Mouse (Mus musculus): ENCODE measurements around the gene Ppard.

Gene Ppard

GRCm38 (mm10) chr17:28335267-28335666 is 102.8 kb downstream of the Ppard start:
- DNase-seq (ENCODE audit: low spot score in 2 of 2) = no peak

- no peak for DNase-seq (ENCODE audit: low spot score in 2 of 2)
These were observed 105.0 kb downstream of the Ppard start for GRCm38 (mm10) chr17:28337547-28337946.

- DNase-seq (ENCODE audit: low spot score in 2 of 2) = no peak
These were observed 108.1 kb downstream of the Ppard start for GRCm38 (mm10) chr17:28340578-28340977.

GRCm38 (mm10) chr17:28341091-28341490 is 108.6 kb downstream of the Ppard start:
- DNase-seq (ENCODE audit: low spot score in 2 of 2) = peak in 1 of 2 experiments; percentile 62

GRCm38 (mm10) chr17:28344050-28344607 is 111.6 kb downstream of the Ppard start:
- DNase-seq (ENCODE audit: low spot score in 2 of 2) = no peak

- DNase-seq (ENCODE audit: low spot score in 2 of 2) = no peak
These were observed 112.2 kb downstream of the Ppard start for GRCm38 (mm10) chr17:28344670-28345069.

GRCm38 (mm10) chr17:28345271-28345721 is 112.8 kb downstream of the Ppard start:
- no peak for DNase-seq (ENCODE audit: low spot score in 2 of 2)

- no peak for DNase-seq (ENCODE audit: low spot score in 2 of 2)
These were observed 113.4 kb downstream of the Ppard start for GRCm38 (mm10) chr17:28345882-28346281.

- no peak for DNase-seq (ENCODE audit: low spot score in 2 of 2)
These were observed 114.8 kb downstream of the Ppard start for GRCm38 (mm10) chr17:28347327-28347726.

GRCm38 (mm10) chr17:28348211-28348610 is 115.7 kb downstream of the Ppard start:
- no peak for DNase-seq (ENCODE audit: low spot score in 2 of 2)

- DNase-seq (ENCODE audit: low spot score in 2 of 2) = no peak
These were observed 116.9 kb downstream of the Ppard start for GRCm38 (mm10) chr17:28349264-28349880.

- no peak for DNase-seq (ENCODE audit: low spot score in 2 of 2)
These were observed 117.5 kb downstream of the Ppard start for GRCm38 (mm10) chr17:28349901-28350465.

GRCm38 (mm10) chr17:28350466-28351352 is 118.2 kb downstream of the Ppard start, which contains the start of gene Tead3:
Tead3 (minus strand) TSS chr17:28350817.
- DNase-seq (ENCODE audit: low spot score in 2 of 2) = no peak

Measured in left cerebral cortex, adult 9 months (tissue).